Mouse (Mus musculus): ENCODE results near the gene Pabpn1. TPM values are rescaled to one million over a fixed set of nuclear protein-coding genes. Genes with fewer than 3 reads are reported as not detected.

The Pabpn1 gene
- polyA plus RNA-seq, 1 experiment from 2014 or later: 123 TPM

- no peak for TF ChIP-seq CTCF (IDR thresholded peaks at IDR 0.05; ENCODE audit: low read depth)
- H3K9ac ChIP-seq (ENCODE audit: low read depth, low read length): no peak overlapping the region
- no peaks in the 10 kb centered on the region for H3K27me3 ChIP-seq (ENCODE audit: insufficient read depth, low read length)
- H3K4me2 ChIP-seq (ENCODE audit: low read length): no peak overlapping the region
- 22% methylated on average over 2 of the region's 2 CpGs for WGBS
- H3K9me3 ChIP-seq (replicated peaks; ENCODE audit: low read length): no peaks in the 10 kb centered on the region
- H3K27ac ChIP-seq: 0 out of 2 replicates have a peak overlapping the region, but pooled peaks have one; percentile 0
- 0 out of 2 replicates have a peak, but pooled peaks cover 3% of the 10 kb centered on the region for H3K4me1 ChIP-seq (replicated peaks; ENCODE audit: insufficient read depth, low read length)
- peaks cover 22% of the 10 kb centered on the region for H3K36me3 ChIP-seq (ENCODE audit: insufficient read depth, low read length)
- DNase-seq (ENCODE audit: low spot score): peak; percentile 54
- H3K4me3 ChIP-seq (replicated peaks; ENCODE audit: low read depth, low read length): no peak overlapping the region
- ATAC-seq (replicated peaks; ENCODE audit: low FRiP score, low read depth): no peak
Measured at GRCm38 (mm10) chr14:54897445-54897844, 5.1 kb downstream of the Pabpn1 start.

GRCm38 (mm10) chr14:54900383-54900782, 8.1 kb downstream of the Pabpn1 start:
- DNase-seq (ENCODE audit: low spot score): peak; percentile 94
- ATAC-seq (replicated peaks; ENCODE audit: low FRiP score, low read depth): peak; percentile 50
- peak; percentile 96 for TF ChIP-seq CTCF (IDR thresholded peaks at IDR 0.05; ENCODE audit: low read depth)

GRCm38 (mm10) chr14:54903641-54904040, 11.3 kb downstream of the Pabpn1 start:
- 78% methylated on average over 4 of the region's 4 CpGs for WGBS
- ATAC-seq (replicated peaks; ENCODE audit: low FRiP score, low read depth): no peak
- no peak overlapping the region for H3K9ac ChIP-seq (ENCODE audit: low read depth, low read length)

More at GRCm38 (mm10) chr14:54900383-54900782, 8.1 kb downstream of the Pabpn1 start:
- Histone ChIP-seq H3K4me1 (replicated peaks; ENCODE audit: insufficient read depth, low read length) (0 out of 2 replicates have a peak, but pooled peaks cover 3% of the 10 kb centered on the region), H3K9me3 (replicated peaks; ENCODE audit: low read length) (no peaks in the 10 kb centered on the region), H3K4me3 (replicated peaks; ENCODE audit: low read depth, low read length) (no peak overlapping the region), H3K4me2 (ENCODE audit: low read length) (no peak overlapping the region), H3K27me3 (ENCODE audit: insufficient read depth, low read length) (no peaks in the 10 kb centered on the region), H3K36me3 (ENCODE audit: insufficient read depth, low read length) (peaks cover 22% of the 10 kb centered on the region), H3K27ac (no peak overlapping the region), H3K9ac (ENCODE audit: low read depth, low read length) (no peak overlapping the region)
- under 1% methylated on average over 3 of the region's 3 CpGs for WGBS

GRCm38 (mm10) chr14:54908682-54909081, 16.4 kb downstream of the Pabpn1 start:
- Histone ChIP-seq H3K4me2 (ENCODE audit: low read length) (no peak overlapping the region), H3K27ac (no peak overlapping the region), H3K27me3 (ENCODE audit: insufficient read depth, low read length) (no peaks in the 10 kb centered on the region), H3K9me3 (replicated peaks; ENCODE audit: low read length) (no peaks in the 10 kb centered on the region), H3K4me1 (replicated peaks; ENCODE audit: insufficient read depth, low read length) (no peaks in the 10 kb centered on the region; the same call in 1 of the 2 replicates), H3K4me3 (replicated peaks; ENCODE audit: low read depth, low read length) (no peak overlapping the region), H3K36me3 (ENCODE audit: insufficient read depth, low read length) (peaks cover 21% of the 10 kb centered on the region), H3K9ac (ENCODE audit: low read depth, low read length) (no peak overlapping the region)
- ATAC-seq (replicated peaks; ENCODE audit: low FRiP score, low read depth) (no peak), DNase-seq (ENCODE audit: low spot score) (no peak)
- no peak for TF ChIP-seq CTCF (IDR thresholded peaks at IDR 0.05; ENCODE audit: low read depth)
- WGBS: 51% methylated on average over 7 of the region's 7 CpGs

More at GRCm38 (mm10) chr14:54903641-54904040, 11.3 kb downstream of the Pabpn1 start:
- no peak overlapping the region for H3K4me2 ChIP-seq (ENCODE audit: low read length)
- no peak for DNase-seq (ENCODE audit: low spot score)
- no peaks in the 10 kb centered on the region for H3K27me3 ChIP-seq (ENCODE audit: insufficient read depth, low read length)
- TF ChIP-seq CTCF (IDR thresholded peaks at IDR 0.05; ENCODE audit: low read depth): no peak
- H3K4me1 ChIP-seq (replicated peaks; ENCODE audit: insufficient read depth, low read length): no peaks in the 10 kb centered on the region
- no peak overlapping the region for H3K4me3 ChIP-seq (replicated peaks; ENCODE audit: low read depth, low read length)
- H3K27ac ChIP-seq: no peak overlapping the region
- peaks cover 24% of the 10 kb centered on the region for H3K36me3 ChIP-seq (ENCODE audit: insufficient read depth, low read length)
- no peaks in the 10 kb centered on the region for H3K9me3 ChIP-seq (replicated peaks; ENCODE audit: low read length)

- Histone ChIP-seq H3K4me1 (replicated peaks; ENCODE audit: insufficient read depth, low read length) (no peaks in the 10 kb centered on the region; the same call in 1 of the 2 replicates), H3K27ac (peak overlapping the region; percentile 31; the same call in 1 of the 2 replicates), H3K9me3 (replicated peaks; ENCODE audit: low read length) (no peaks in the 10 kb centered on the region), H3K4me2 (ENCODE audit: low read length) (peak overlapping the region; percentile 99), H3K36me3 (ENCODE audit: insufficient read depth, low read length) (peaks cover 23% of the 10 kb centered on the region), H3K9ac (ENCODE audit: low read depth, low read length) (peak overlapping the region; percentile 87), H3K27me3 (ENCODE audit: insufficient read depth, low read length) (no peaks in the 10 kb centered on the region), H3K4me3 (replicated peaks; ENCODE audit: low read depth, low read length) (peak overlapping the region; percentile 91)
- DNase-seq (ENCODE audit: low spot score) (peak; percentile 38), ATAC-seq (replicated peaks; ENCODE audit: low FRiP score, low read depth) (peak; percentile 52)
- 1% methylated on average over 60 of the region's 69 CpGs for WGBS
- no peak for TF ChIP-seq CTCF (IDR thresholded peaks at IDR 0.05; ENCODE audit: low read depth)
Measured at GRCm38 (mm10) chr14:54912109-54912850, 20.0 kb downstream of the Pabpn1 start.

- peak within 1 kb of the TSS; percentile 91 for H3K4me3 ChIP-seq (replicated peaks; ENCODE audit: low read depth, low read length)
- ATAC-seq (replicated peaks; ENCODE audit: low FRiP score, low read depth) (peak; percentile 68), DNase-seq (ENCODE audit: low spot score) (peak; percentile 94)
- H3K9ac ChIP-seq (ENCODE audit: low read depth, low read length): peak within 1 kb of the TSS; percentile 87
- no peaks in the 10 kb centered on the region for H3K9me3 ChIP-seq (replicated peaks; ENCODE audit: low read length)
- peak within 1 kb of the TSS; percentile 99 for H3K4me2 ChIP-seq (ENCODE audit: low read length)
- H3K4me1 ChIP-seq (replicated peaks; ENCODE audit: insufficient read depth, low read length): no peaks in the 10 kb centered on the region; the same call in 1 of the 2 replicates
- no peaks in the 10 kb centered on the region for H3K27me3 ChIP-seq (ENCODE audit: insufficient read depth, low read length)
- under 1% methylated on average over 28 of the region's 28 CpGs for WGBS
- peak within 1 kb of the TSS; percentile 31; the same call in 1 of the 2 replicates for H3K27ac ChIP-seq
- H3K36me3 ChIP-seq (ENCODE audit: insufficient read depth, low read length): peaks cover 21% of the 10 kb centered on the region; the same call in 1 of the 2 replicates
- TF ChIP-seq CTCF (IDR thresholded peaks at IDR 0.05; ENCODE audit: low read depth): no peak
Measured at GRCm38 (mm10) chr14:54912886-54913285, 20.6 kb downstream of the Pabpn1 start, which contains the start of gene Slc22a17. Gene Slc22a17, minus strand, starts transcription at chr14:54913132.

All from kidney, postnatal 0 days (tissue).